Mouse (Mus musculus): Measurements from ENCODE around the gene Tmem44. TPM values are rescaled to one million over a fixed set of nuclear protein-coding genes. Genes with fewer than 3 reads are reported as not detected.

Gene Tmem44
- polyA plus RNA-seq, 1 experiment = not detected

DNA sequence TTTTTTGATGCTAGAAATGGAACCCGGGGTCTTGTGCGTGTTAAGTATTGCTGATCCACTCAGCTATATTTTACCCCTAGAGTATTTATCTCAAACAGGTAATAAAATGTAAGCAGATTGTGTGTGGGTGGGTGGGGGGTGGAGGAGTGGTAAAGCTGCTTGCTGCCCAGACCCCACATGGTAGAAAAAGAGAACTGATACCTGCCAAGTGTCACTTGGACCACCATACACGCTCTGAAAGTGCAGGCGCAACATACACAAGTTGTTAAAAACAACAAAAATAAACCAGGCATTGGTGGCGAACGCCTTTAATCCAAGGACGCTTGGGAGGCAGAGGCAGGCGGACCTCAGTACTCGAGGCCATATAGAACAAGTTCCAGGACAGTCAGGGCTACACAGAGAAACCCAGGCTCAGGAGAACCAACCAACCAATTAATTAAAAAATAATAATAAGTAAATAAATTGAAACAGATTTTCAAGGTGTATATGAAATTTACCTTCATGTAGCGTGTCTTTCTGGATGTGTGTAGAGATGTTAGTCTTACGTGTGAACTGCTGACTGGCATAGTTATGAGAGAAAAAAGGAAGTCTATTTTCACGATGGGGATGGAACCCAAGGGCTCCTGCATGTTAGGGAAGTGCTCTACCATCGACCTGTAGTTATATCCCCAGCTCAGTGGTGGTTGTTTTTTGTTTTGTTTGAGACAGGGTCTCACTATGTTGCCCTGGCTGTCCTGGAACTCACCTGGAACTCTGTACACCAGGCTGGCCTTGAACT is 38.9 kb downstream of the Tmem44 start:
- H3K27me3 ChIP-seq (replicated peaks) = peaks cover 13% of the 10 kb centered on the region
- H3K4me3 ChIP-seq (replicated peaks) = peak overlapping the region; percentile 96

DNA sequence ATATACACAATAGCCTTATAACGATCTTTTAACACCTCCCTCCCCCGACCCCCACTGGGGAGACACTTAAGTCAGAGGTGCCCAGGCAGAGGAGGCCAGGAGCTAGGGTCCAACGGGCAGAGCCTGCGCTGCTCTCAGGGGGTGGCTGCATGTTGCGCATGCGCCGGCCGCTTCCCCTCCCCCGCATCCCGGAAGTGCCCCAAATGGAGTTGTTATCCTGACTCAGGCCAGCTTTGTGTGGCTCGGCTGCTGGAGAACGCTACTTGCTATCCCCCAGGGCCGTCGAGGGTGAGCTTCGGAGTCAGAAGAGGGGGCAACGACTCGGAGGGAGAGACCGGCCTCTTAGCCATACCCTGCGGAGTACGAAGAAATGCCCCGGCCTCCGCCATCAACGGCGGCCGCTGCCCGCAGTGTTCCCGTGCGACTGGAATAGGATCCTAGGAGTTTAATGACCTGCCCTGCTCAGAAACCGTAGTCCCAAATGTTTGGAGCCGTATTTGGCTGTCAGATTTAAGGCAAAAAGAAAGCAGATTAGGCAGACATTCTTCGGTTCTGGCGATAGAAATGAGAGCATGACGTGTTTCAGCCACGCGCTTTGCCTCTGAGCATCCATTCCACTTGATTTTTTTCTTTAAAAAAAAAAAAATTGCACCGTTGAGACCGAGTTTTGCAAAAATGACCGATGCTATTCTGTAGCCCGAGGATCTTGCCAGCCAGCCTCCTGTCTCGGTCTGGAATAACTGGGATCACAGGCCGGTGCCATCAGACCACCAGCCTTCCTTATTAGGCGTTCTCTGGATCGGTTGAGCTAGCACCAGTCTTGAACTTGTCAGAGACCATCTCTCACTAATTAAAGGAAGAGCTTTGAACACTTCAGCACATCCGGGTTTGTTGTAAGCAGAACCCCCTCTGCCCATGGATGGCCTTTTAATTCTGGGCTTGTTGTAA is 39.9 kb downstream of the Tmem44 start:
- TF ChIP-seq FLI1 (IDR thresholded peaks at IDR 0.05; ENCODE audit: low read length) (no peak), GATA1 (IDR thresholded peaks at IDR 0.05; ENCODE audit: borderline replicate concordance, low read length) (no peak)
- Histone ChIP-seq H3K9me3 (peaks cover 21% of the 10 kb centered on the region), H3K4me3 (replicated peaks) (peak overlapping the region; percentile 96), H3K27me3 (replicated peaks) (peaks cover 13% of the 10 kb centered on the region), H3K36me3 (replicated peaks; ENCODE audit: low read length) (peaks cover 5% of the 10 kb centered on the region), H3K4me1 (peaks cover 36% of the 10 kb centered on the region)

More for the DNA sequence above, 38.9 kb downstream of the Tmem44 start:
- H3K36me3 ChIP-seq (replicated peaks; ENCODE audit: low read length) = peaks cover 5% of the 10 kb centered on the region
- H3K9me3 ChIP-seq = peaks cover 25% of the 10 kb centered on the region
- H3K4me1 ChIP-seq = peaks cover 34% of the 10 kb centered on the region
- TF ChIP-seq FLI1 (IDR thresholded peaks at IDR 0.05; ENCODE audit: low read length) (no peak), GATA1 (IDR thresholded peaks at IDR 0.05; ENCODE audit: borderline replicate concordance, low read length) (no peak)

DNA sequence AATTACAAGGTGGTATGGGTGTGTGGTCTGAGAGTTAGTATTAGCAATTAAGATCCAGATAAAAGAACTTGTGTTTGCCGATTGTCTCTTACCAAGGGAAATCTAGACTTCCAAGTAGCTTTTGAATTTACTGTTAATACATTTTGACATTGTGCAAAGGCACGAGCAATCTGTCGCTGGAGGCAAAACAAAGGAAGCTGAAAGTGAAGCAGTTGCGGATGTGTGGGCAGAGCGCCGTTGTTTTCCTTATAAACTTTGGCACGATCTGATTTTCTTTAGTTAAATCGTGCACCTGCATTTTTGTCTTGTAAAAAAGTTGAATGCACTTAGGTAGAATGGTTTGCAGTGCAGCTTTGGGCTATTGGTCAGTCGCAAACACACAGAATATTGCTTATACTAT is 40.6 kb downstream of the Tmem44 start:
- H3K4me1 ChIP-seq = peaks cover 42% of the 10 kb centered on the region
- TF ChIP-seq FLI1 (IDR thresholded peaks at IDR 0.05; ENCODE audit: low read length) (no peak), GATA1 (IDR thresholded peaks at IDR 0.05; ENCODE audit: borderline replicate concordance, low read length) (no peak)
- peak overlapping the region; percentile 96 for H3K4me3 ChIP-seq (replicated peaks)
- peaks cover 1% of the 10 kb centered on the region for H3K36me3 ChIP-seq (replicated peaks; ENCODE audit: low read length)
- peaks cover 15% of the 10 kb centered on the region for H3K9me3 ChIP-seq
- H3K27me3 ChIP-seq (replicated peaks) = peaks cover 17% of the 10 kb centered on the region

DNA sequence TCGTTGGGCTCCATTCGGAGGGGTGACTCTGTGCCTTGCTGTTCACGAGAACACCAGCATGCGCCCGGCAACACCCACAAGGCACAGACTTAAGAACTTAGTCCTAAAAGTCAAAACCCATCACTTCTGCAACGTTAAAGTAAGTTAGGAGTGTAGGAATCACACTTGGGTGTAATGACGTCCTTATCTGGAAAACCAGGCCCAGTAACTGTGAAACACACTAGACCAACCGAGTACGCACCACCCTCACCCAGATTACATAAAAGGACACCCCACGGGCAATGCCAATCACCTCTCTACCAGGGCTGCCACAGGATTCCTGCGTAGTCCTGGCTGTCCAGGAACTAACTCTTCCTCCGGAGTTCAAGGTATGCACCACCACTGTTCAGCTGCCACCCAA is 41.3 kb downstream of the Tmem44 start:
- TF ChIP-seq GATA1 (IDR thresholded peaks at IDR 0.05; ENCODE audit: borderline replicate concordance, low read length) (no peak), FLI1 (IDR thresholded peaks at IDR 0.05; ENCODE audit: low read length) (no peak)
- H3K36me3 ChIP-seq (replicated peaks; ENCODE audit: low read length) = no peaks in the 10 kb centered on the region
- no peak overlapping the region for H3K4me3 ChIP-seq (replicated peaks)
- peaks cover 17% of the 10 kb centered on the region for H3K27me3 ChIP-seq (replicated peaks)
- H3K9me3 ChIP-seq = peaks cover 7% of the 10 kb centered on the region; the same call in 1 of the 2 replicates
- H3K4me1 ChIP-seq = peaks cover 43% of the 10 kb centered on the region

DNA sequence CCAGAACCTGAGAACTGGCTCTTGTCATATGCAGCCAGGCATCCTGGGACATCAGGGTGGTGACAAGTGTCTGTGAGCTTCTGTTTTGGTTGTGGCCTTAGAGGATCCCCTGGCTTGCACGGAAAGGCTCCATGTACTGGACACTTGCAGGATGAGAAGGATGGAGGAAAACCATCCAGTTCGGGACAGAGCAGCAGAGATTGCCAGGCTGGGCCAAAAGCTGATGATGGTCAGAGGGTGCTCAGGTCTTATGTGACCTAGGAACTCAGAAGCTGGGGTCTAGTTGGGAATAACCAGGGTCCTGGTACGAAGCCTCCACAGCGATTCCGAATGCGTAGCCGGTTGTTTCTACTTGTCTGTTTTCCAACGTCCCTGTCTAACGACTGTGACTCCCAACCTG is 41.9 kb downstream of the Tmem44 start:
- H3K9me3 ChIP-seq = peaks cover 1% of the 10 kb centered on the region; the same call in 1 of the 2 replicates
- no peak overlapping the region for H3K4me3 ChIP-seq (replicated peaks)
- no peak for TF ChIP-seq GATA1 (IDR thresholded peaks at IDR 0.05; ENCODE audit: borderline replicate concordance, low read length)
- no peak for TF ChIP-seq FLI1 (IDR thresholded peaks at IDR 0.05; ENCODE audit: low read length)
- H3K4me1 ChIP-seq = peaks cover 49% of the 10 kb centered on the region
- no peaks in the 10 kb centered on the region for H3K36me3 ChIP-seq (replicated peaks; ENCODE audit: low read length)
- peaks cover 13% of the 10 kb centered on the region for H3K27me3 ChIP-seq (replicated peaks)

DNA sequence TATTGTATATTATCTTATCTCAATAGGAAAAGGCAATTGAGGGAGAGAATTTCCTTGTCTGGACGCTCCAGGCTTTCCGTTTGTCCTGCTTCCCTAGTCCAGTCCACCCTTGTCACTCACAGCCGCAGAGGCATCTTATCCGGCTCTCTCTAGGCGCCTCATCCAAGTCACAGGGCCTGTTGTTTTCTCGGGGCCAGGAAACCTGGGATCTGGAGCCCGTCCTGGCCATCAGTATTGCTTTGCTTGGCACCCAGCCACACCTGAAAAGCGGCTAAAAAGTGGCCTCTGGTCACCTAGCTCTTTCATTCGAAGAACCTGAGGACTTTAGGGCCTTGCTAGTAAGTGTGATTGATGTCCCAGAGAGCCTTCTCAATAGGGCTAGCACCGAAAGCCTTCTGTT is 43.5 kb downstream of the Tmem44 start:
- Histone ChIP-seq H3K27me3 (replicated peaks) (peaks cover 20% of the 10 kb centered on the region), H3K4me3 (replicated peaks) (no peak overlapping the region), H3K9me3 (no peaks in the 10 kb centered on the region), H3K36me3 (replicated peaks; ENCODE audit: low read length) (no peaks in the 10 kb centered on the region), H3K4me1 (peaks cover 46% of the 10 kb centered on the region)
- TF ChIP-seq GATA1 (IDR thresholded peaks at IDR 0.05; ENCODE audit: borderline replicate concordance, low read length) = no peak
- no peak for TF ChIP-seq FLI1 (IDR thresholded peaks at IDR 0.05; ENCODE audit: low read length)

DNA sequence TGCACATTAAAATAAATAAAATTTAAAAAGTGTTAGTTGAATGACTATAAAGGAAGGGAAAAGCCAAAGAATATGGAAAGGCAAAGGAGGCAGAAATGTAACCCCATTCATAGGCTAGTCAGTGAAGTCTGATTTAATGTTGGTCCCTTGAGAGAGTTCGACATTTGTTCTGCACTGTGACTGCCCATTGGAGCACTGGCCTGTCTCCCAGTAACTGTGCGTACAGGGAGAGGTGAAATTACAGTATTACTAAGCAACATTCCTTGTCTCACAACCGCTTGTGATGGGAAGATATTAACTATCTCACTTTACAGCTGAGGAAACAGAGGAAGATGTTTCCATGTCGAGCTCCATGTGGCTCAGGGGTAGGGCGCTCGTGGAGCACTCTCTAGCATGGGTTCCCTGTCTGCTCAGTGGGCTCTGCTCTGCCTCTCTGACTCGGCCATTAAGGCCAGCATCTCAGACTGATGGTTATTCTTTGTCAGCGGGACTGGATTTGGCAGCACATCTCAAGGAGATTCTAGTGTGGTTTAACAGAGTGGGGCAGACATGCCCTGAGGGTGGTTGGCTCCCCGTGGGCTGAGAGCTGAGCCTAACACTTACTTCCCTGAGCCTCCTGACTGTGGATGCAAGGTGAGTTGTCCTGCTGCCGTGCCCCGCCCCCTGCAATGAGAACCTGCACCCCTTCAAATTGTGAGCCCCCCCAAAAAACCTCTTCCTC is 45.2 kb downstream of the Tmem44 start:
- H3K4me1 ChIP-seq = peaks cover 44% of the 10 kb centered on the region
- TF ChIP-seq FLI1 (IDR thresholded peaks at IDR 0.05; ENCODE audit: low read length) = no peak
- H3K27me3 ChIP-seq (replicated peaks) = peaks cover 21% of the 10 kb centered on the region
- no peaks in the 10 kb centered on the region for H3K9me3 ChIP-seq
- no peak overlapping the region for H3K4me3 ChIP-seq (replicated peaks)
- no peaks in the 10 kb centered on the region for H3K36me3 ChIP-seq (replicated peaks; ENCODE audit: low read length)

DNA sequence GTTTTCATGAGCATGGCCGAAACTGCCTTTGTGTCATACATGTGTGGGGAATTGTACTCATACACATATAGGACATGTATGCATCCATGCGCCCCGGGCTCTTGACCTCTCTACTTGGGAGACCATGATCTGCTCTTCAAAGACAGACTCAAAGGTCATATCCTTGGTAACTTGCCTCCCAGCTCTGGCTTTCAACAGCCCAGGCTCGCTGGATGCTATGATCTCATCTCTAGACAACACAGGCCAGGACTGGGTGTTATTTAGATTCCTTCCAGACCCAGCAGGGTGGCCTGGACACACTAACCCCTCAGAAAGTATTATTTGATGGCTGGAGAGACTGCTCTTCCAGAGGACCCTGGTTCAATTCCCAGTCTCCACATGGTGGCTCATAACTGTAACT is 45.8 kb downstream of the Tmem44 start:
- no peaks in the 10 kb centered on the region for H3K9me3 ChIP-seq
- H3K4me1 ChIP-seq = peaks cover 41% of the 10 kb centered on the region
- H3K27me3 ChIP-seq (replicated peaks) = peaks cover 21% of the 10 kb centered on the region
- H3K4me3 ChIP-seq (replicated peaks) = no peak overlapping the region
- no peaks in the 10 kb centered on the region for H3K36me3 ChIP-seq (replicated peaks; ENCODE audit: low read length)
- TF ChIP-seq GATA1 (IDR thresholded peaks at IDR 0.05; ENCODE audit: borderline replicate concordance, low read length) = no peak
- TF ChIP-seq FLI1 (IDR thresholded peaks at IDR 0.05; ENCODE audit: low read length) = no peak

DNA sequence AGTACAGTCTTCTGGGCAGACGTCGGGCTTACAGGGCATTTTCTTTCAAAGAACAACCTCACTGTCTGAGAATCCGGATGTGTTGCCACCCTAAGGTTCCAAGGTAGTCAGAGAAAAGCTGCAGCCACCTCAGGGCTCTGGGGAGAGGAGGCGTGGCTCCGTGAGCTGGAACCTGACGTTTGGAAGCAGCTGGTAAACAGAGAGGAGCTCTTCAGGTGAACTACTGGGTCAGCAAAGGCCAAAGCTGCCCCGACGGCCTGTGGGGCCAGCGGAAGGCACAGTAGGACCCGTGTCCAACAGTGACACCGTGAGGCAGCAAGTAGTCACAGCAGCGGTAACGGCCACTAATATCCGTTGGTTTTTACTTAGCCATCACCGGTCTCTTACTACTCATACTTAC is 46.7 kb downstream of the Tmem44 start:
- Histone ChIP-seq H3K27me3 (replicated peaks) (peaks cover 26% of the 10 kb centered on the region), H3K36me3 (replicated peaks; ENCODE audit: low read length) (no peaks in the 10 kb centered on the region), H3K9me3 (no peaks in the 10 kb centered on the region), H3K4me3 (replicated peaks) (peak overlapping the region; percentile 35), H3K4me1 (peaks cover 47% of the 10 kb centered on the region)
- no peak for TF ChIP-seq GATA1 (IDR thresholded peaks at IDR 0.05; ENCODE audit: borderline replicate concordance, low read length)
- no peak for TF ChIP-seq FLI1 (IDR thresholded peaks at IDR 0.05; ENCODE audit: low read length)

Measured in megakaryocyte, embryonic 14.5 days (primary cell).